Mouse (Mus musculus): ENCODE measurements around the gene Ddx41.

Gene Ddx41

GRCm38 (mm10) chr13:55540933-55541332, 4.5 kb upstream of the Ddx41 start:
- DNase-seq (ENCODE audit: low spot score), result peak; percentile 48

- DNase-seq (ENCODE audit: low spot score), result no peak
Observed at GRCm38 (mm10) chr13:55535796-55536193, 663 bp downstream of the Ddx41 start.

GRCm38 (mm10) chr13:55535191-55535590, 1.3 kb downstream of the Ddx41 start:
- no peak for DNase-seq (ENCODE audit: low spot score)

GRCm38 (mm10) chr13:55529198-55529915, 7.1 kb downstream of the Ddx41 start, which contains the start of gene Dok3:
Gene Dok3, minus strand, starts transcription at chr13:55529296.
- DNase-seq (ENCODE audit: low spot score), result peak; percentile 39

GRCm38 (mm10) chr13:55527834-55528772, 8.4 kb downstream of the Ddx41 start:
- peak; percentile 50 for DNase-seq (ENCODE audit: low spot score)

GRCm38 (mm10) chr13:55527212-55527611, 9.2 kb downstream of the Ddx41 start:
- DNase-seq (ENCODE audit: low spot score), result no peak

- no peak for DNase-seq (ENCODE audit: low spot score)
Observed at GRCm38 (mm10) chr13:55525733-55526553, 10.5 kb downstream of the Ddx41 start.

GRCm38 (mm10) chr13:55523951-55524600, 12.4 kb downstream of the Ddx41 start:
- no peak for DNase-seq (ENCODE audit: low spot score)

GRCm38 (mm10) chr13:55523278-55523677, 13.2 kb downstream of the Ddx41 start:
- DNase-seq (ENCODE audit: low spot score), result no peak

- no peak for DNase-seq (ENCODE audit: low spot score)
Observed at GRCm38 (mm10) chr13:55522730-55523129, 13.7 kb downstream of the Ddx41 start.

GRCm38 (mm10) chr13:55519606-55520005, 16.9 kb downstream of the Ddx41 start:
- DNase-seq (ENCODE audit: low spot score), result no peak

- DNase-seq (ENCODE audit: low spot score), result peak; percentile 87
Observed at GRCm38 (mm10) chr13:55516955-55517354, 19.5 kb downstream of the Ddx41 start.

- DNase-seq (ENCODE audit: low spot score), result no peak
Observed at GRCm38 (mm10) chr13:55513828-55514227, 22.6 kb downstream of the Ddx41 start.

GRCm38 (mm10) chr13:55513111-55513748, 23.2 kb downstream of the Ddx41 start, which contains the start of gene Pdlim7:
Gene Pdlim7, minus strand, starts transcription at chr13:55513676.
- DNase-seq (ENCODE audit: low spot score), result peak; percentile 87

GRCm38 (mm10) chr13:55512379-55513031, 24.0 kb downstream of the Ddx41 start:
- DNase-seq (ENCODE audit: low spot score), result peak; percentile 35

GRCm38 (mm10) chr13:55511492-55511861, 25.0 kb downstream of the Ddx41 start:
- DNase-seq (ENCODE audit: low spot score), result no peak

- DNase-seq (ENCODE audit: low spot score), result peak; percentile 84
Observed at GRCm38 (mm10) chr13:55510668-55511491, 25.6 kb downstream of the Ddx41 start.

GRCm38 (mm10) chr13:55510332-55510667, 26.2 kb downstream of the Ddx41 start:
- no peak for DNase-seq (ENCODE audit: low spot score)

- no peak for DNase-seq (ENCODE audit: low spot score)
Observed at GRCm38 (mm10) chr13:55508531-55508930, 27.9 kb downstream of the Ddx41 start.

- no peak for DNase-seq (ENCODE audit: low spot score)
Observed at GRCm38 (mm10) chr13:55507877-55508276, 28.6 kb downstream of the Ddx41 start.
